Mouse (Mus musculus) left cerebral cortex, adult 6 months (tissue): ENCODE results near the gene Ly6g5c. TPM values are rescaled to one million over a fixed set of nuclear protein-coding genes. Genes with fewer than 3 reads are reported as not detected.

ENCODE experiments used
- polyA plus RNA-seq: library from polyadenylated mRNA; unstranded; fragments of <200 nt; fragmentation: Nextera tagmentation; gene quantifications from 2 replicates; pipeline ENCODE4 v1.2.3, GENCODE M21; 2021

The Ly6g5c gene
- polyA plus RNA-seq, 1 experiment from 2014 or later = not detected

Other genes with a start within 250 kb of the Ly6g5c start
- gene Cfb, start 245.8 kb upstream of the Ly6g5c start, polyA plus RNA-seq = 0.39 and 0.50 TPM in 2 replicates
- gene Zbtb12, start 228.8 kb upstream of the Ly6g5c start, polyA plus RNA-seq = 0.17 and 0.25 TPM in 2 replicates
- gene Gm20547, start 226.2 kb upstream of the Ly6g5c start, polyA plus RNA-seq = not detected in 2 replicates
- 2.7 and 3.3 TPM in 2 replicates for gene C2, start 210.0 kb upstream of the Ly6g5c start, polyA plus RNA-seq
- 20.4 and 20.9 TPM in 2 replicates for gene Ehmt2, start 209.8 kb upstream of the Ly6g5c start, polyA plus RNA-seq
- gene Slc44a4, start 193.8 kb upstream of the Ly6g5c start, polyA plus RNA-seq = 0.48 TPM in 2 replicates
- gene Neu1, start 177.0 kb upstream of the Ly6g5c start, polyA plus RNA-seq = 30.2 and 37.0 TPM in 2 replicates
- gene Hspa1b, start 149.0 kb upstream of the Ly6g5c start, polyA plus RNA-seq = 0.48 and 1.1 TPM in 2 replicates
- not detected in 2 replicates for gene Gm20481, start 138.4 kb upstream of the Ly6g5c start, polyA plus RNA-seq
- gene Hspa1a, start 136.1 kb upstream of the Ly6g5c start, polyA plus RNA-seq = 5.3 and 7.0 TPM in 2 replicates
- gene Hspa1l, start 135.6 kb upstream of the Ly6g5c start, polyA plus RNA-seq = 0.90 and 1.5 TPM in 2 replicates
- gene Lsm2, start 126.4 kb upstream of the Ly6g5c start, polyA plus RNA-seq = 33.6 and 33.9 TPM in 2 replicates
- gene Vars, start 107.3 kb upstream of the Ly6g5c start, polyA plus RNA-seq = 15.7 and 17.2 TPM in 2 replicates
- gene Vwa7, start 91.7 kb upstream of the Ly6g5c start, polyA plus RNA-seq = 0.13 and 0.25 TPM in 2 replicates
- gene Sapcd1, start 80.3 kb upstream of the Ly6g5c start, polyA plus RNA-seq = 0.89 and 0.92 TPM in 2 replicates
- 0.37 and 0.45 TPM in 2 replicates for gene Msh5, start 61.5 kb upstream of the Ly6g5c start, polyA plus RNA-seq
- 22.7 and 26.4 TPM in 2 replicates for gene Clic1, start 58.3 kb upstream of the Ly6g5c start, polyA plus RNA-seq
- gene Ddah2, start 49.2 kb upstream of the Ly6g5c start, polyA plus RNA-seq = 20.0 and 22.8 TPM in 2 replicates
- gene Ly6g6c, start 42.9 kb upstream of the Ly6g5c start, polyA plus RNA-seq = not detected in 2 replicates
- gene Mpig6b, start 42.1 kb upstream of the Ly6g5c start, polyA plus RNA-seq = not detected in 2 replicates
- 2.4 and 3.7 TPM in 2 replicates for gene Ly6g6e, start 31.4 kb upstream of the Ly6g5c start, polyA plus RNA-seq
- gene Ly6g6d, start 30.2 kb upstream of the Ly6g5c start, polyA plus RNA-seq = 1.6 and 2.3 TPM in 2 replicates
- gene Ly6g6f, start 22.7 kb upstream of the Ly6g5c start, polyA plus RNA-seq = 1.6 and 2.2 TPM in 2 replicates
- gene Abhd16a, start 19.0 kb upstream of the Ly6g5c start, polyA plus RNA-seq = 102 and 121 TPM in 2 replicates
- gene Ly6g5b, start 7.1 kb downstream of the Ly6g5c start, polyA plus RNA-seq = not detected in 2 replicates
- gene Gpank1, start 13.2 kb downstream of the Ly6g5c start, polyA plus RNA-seq = 21.2 and 22.7 TPM in 2 replicates
- 240 and 277 TPM in 2 replicates for gene Csnk2b, start 13.8 kb downstream of the Ly6g5c start, polyA plus RNA-seq
- 32.3 and 43.2 TPM in 2 replicates for gene D17H6S53E, start 18.1 kb downstream of the Ly6g5c start, polyA plus RNA-seq
- gene Apom, start 23.8 kb downstream of the Ly6g5c start, polyA plus RNA-seq = not detected in 2 replicates
- gene Bag6, start 26.9 kb downstream of the Ly6g5c start, polyA plus RNA-seq = 59.0 and 84.6 TPM in 2 replicates
- 14.9 and 37.9 TPM in 2 replicates for gene Prrc2a, start 56.6 kb downstream of the Ly6g5c start, polyA plus RNA-seq
- 32.2 and 36.1 TPM in 2 replicates for gene Aif1, start 67.8 kb downstream of the Ly6g5c start, polyA plus RNA-seq
- gene Lst1, start 80.2 kb downstream of the Ly6g5c start, polyA plus RNA-seq = 26.1 and 36.8 TPM in 2 replicates
- 0.48 and 0.93 TPM in 2 replicates for gene Ltb, start 86.2 kb downstream of the Ly6g5c start, polyA plus RNA-seq
- gene Tnf, start 93.7 kb downstream of the Ly6g5c start, polyA plus RNA-seq = not detected in 2 replicates
- gene Lta, start 97.1 kb downstream of the Ly6g5c start, polyA plus RNA-seq = 0.15 TPM in 1 of 2 replicates, not detected in the other
- gene Gm16181, start 112.6 kb downstream of the Ly6g5c start, polyA plus RNA-seq = not detected in 2 replicates
- 636 and 753 TPM in 2 replicates for gene Atp6v1g2, start 125.4 kb downstream of the Ly6g5c start, polyA plus RNA-seq
- gene Nfkbil1, start 127.5 kb downstream of the Ly6g5c start, polyA plus RNA-seq = 8.9 and 9.3 TPM in 2 replicates
- 165 and 169 TPM in 2 replicates for gene Ddx39b, start 133.5 kb downstream of the Ly6g5c start, polyA plus RNA-seq
- gene H2-D1, start 154.5 kb downstream of the Ly6g5c start, polyA plus RNA-seq = 62.8 and 80.2 TPM in 2 replicates
- gene H2-Q1, start 212.1 kb downstream of the Ly6g5c start, polyA plus RNA-seq = 0.44 and 0.75 TPM in 2 replicates
- gene H2-Q2, start 234.0 kb downstream of the Ly6g5c start, polyA plus RNA-seq = 0.49 and 0.67 TPM in 2 replicates